Mouse (Mus musculus) MEL (cell line): ENCODE data around the gene Elmsan1. TPM values are rescaled to one million over a fixed set of nuclear protein-coding genes. Genes with fewer than 3 reads are reported as not detected.

Source experiments
- DNase-seq: peaks from one replicate; pipeline ENCODE4 v3.0.0; 2011; ENCODE audit warnings: low read depth, low spot score
- H3K27ac ChIP-seq: 2 replicates; pipeline ENCODE4 v1.5.1; 2012; ENCODE audit warnings: low read depth, mild to moderate bottlenecking, control low read depth, low read length, moderate library complexity; ENCODE audit not compliant: control insufficient read depth
- H3K27me3 ChIP-seq, 2 experiments: fragments of 150-350 bp in 1 of 2; sonication (generic) in 1 of 2; 2 replicates each; pipeline ENCODE4 v1.6.1; 2012; ENCODE audit warnings: low read length in 2 of 2, mild to moderate bottlenecking in 2 of 2, improper control_type of control experiment in 1 of 2, moderate library complexity in 1 of 2; ENCODE audit not compliant: insufficient read depth in 2 of 2, control insufficient read depth in 1 of 2
- H3K36me3 ChIP-seq, 2 experiments: 2 replicates each; pipeline ENCODE4 v1.6.1; 2012 to 2014; ENCODE audit warnings: low read length in 2 of 2, improper control_type of control experiment in 1 of 2, inconsistent platforms in 1 of 2, mild to moderate bottlenecking in 1 of 2; ENCODE audit not compliant: insufficient read depth in 2 of 2, control insufficient read depth in 1 of 2
- H3K4me1 ChIP-seq, 2 experiments: fragments of 150-350 bp in 1 of 2; sonication (generic) in 1 of 2; 2 replicates each; pipeline ENCODE4 v1.6.1; 2012; ENCODE audit warnings: low read length in 2 of 2, improper control_type of control experiment in 1 of 2, mild to moderate bottlenecking in 1 of 2; ENCODE audit not compliant: insufficient read depth in 2 of 2, control insufficient read depth in 1 of 2
- H3K4me3 ChIP-seq, 2 experiments: fragments of 150-350 bp in 1 of 2; sonication (generic) in 1 of 2; 2 replicates each; pipeline ENCODE4 v1.5.1; 2012; ENCODE audit warnings: low read depth in 2 of 2, low read length in 2 of 2, mild to moderate bottlenecking in 2 of 2, moderate library complexity in 2 of 2, control low read depth in 1 of 2, improper control_type of control experiment in 1 of 2; ENCODE audit not compliant: control insufficient read depth in 1 of 2, insufficient read depth in 1 of 2
- H3K79me2 ChIP-seq: 2 replicates; pipeline ENCODE4 v1.6.1; 2012; ENCODE audit warnings: mild to moderate bottlenecking, low read length, moderate library complexity; ENCODE audit not compliant: control insufficient read depth, poor library complexity, insufficient read depth
- H3K9ac ChIP-seq: 2 replicates; pipeline ENCODE4 v1.6.1; 2012; ENCODE audit warnings: low read depth, mild to moderate bottlenecking, control low read depth, low read length, moderate library complexity; ENCODE audit not compliant: control insufficient read depth, poor library complexity, severe bottlenecking
- H3K9me3 ChIP-seq: fragments of 150-350 bp; sonication (generic); replicated peaks from 2 replicates; pipeline ENCODE4 v1.6.1; 2012; ENCODE audit warnings: mild to moderate bottlenecking, low read length, improper control_type of control experiment, moderate library complexity; ENCODE audit not compliant: insufficient read depth
- BHLHE40 ChIP-seq: IDR thresholded peaks from 2 replicates; pipeline ENCODE4 v1.6.1; 2012; ENCODE audit warnings: low read depth, mild to moderate bottlenecking, inconsistent platforms, low read length, improper control_type of control experiment, borderline replicate concordance
- CTCF ChIP-seq, 3 experiments: IDR thresholded peaks in 2 of 3; conservative IDR thresholded peaks in 1 of 3; 2 replicates each; pipeline ENCODE4 v1.5.1; 2011 to 2012; ENCODE audit warnings: low read length in 3 of 3, low read depth in 2 of 3, mild to moderate bottlenecking in 2 of 3, improper control_type of control experiment in 1 of 3, inconsistent platforms in 1 of 3, mixed read lengths in 1 of 3, moderate library complexity in 1 of 3; ENCODE audit not compliant: control insufficient read depth in 1 of 3, insufficient read depth in 1 of 3, poor library complexity in 1 of 3, severe bottlenecking in 1 of 3
- EP300 ChIP-seq, 2 experiments: IDR thresholded peaks; 2 replicates each; pipeline ENCODE4 v1.6.1; 2011; ENCODE audit warnings: improper control_type of control experiment in 2 of 2, low read length in 2 of 2, low read depth in 1 of 2, mild to moderate bottlenecking in 1 of 2
- ETS1 ChIP-seq: IDR thresholded peaks from 2 replicates; pipeline ENCODE4 v1.6.1; 2012; ENCODE audit warnings: low read depth, mild to moderate bottlenecking, inconsistent platforms, low read length, improper control_type of control experiment, moderate library complexity
- GABPA ChIP-seq: IDR thresholded peaks from 2 replicates; pipeline ENCODE4 v1.6.1; 2012; ENCODE audit warnings: low read depth, mild to moderate bottlenecking, inconsistent platforms, low read length, improper control_type of control experiment, moderate library complexity
- GATA1 ChIP-seq: IDR thresholded peaks from 2 replicates; pipeline ENCODE4 v1.6.1; 2011; ENCODE audit warnings: low read depth, low read length, improper control_type of control experiment
- JUND ChIP-seq: IDR thresholded peaks from 2 replicates; pipeline ENCODE4 v1.6.1; 2011; ENCODE audit warnings: low read depth, mild to moderate bottlenecking, improper control_type of control experiment, low read length
- KAT2A ChIP-seq: conservative IDR thresholded peaks from 2 replicates; pipeline ENCODE4 v1.6.1; 2012; ENCODE audit warnings: low read depth, low read length, improper control_type of control experiment, inconsistent platforms
- MAFK ChIP-seq: IDR thresholded peaks from 2 replicates; pipeline ENCODE4 v1.6.1; 2011; ENCODE audit warnings: low read depth, mild to moderate bottlenecking, low read length, improper control_type of control experiment, borderline replicate concordance
- MAX ChIP-seq: IDR thresholded peaks from 2 replicates; pipeline ENCODE4 v1.6.1; 2011; ENCODE audit warnings: low read length, improper control_type of control experiment
- MAZ ChIP-seq: IDR thresholded peaks from 2 replicates; pipeline ENCODE4 v1.6.1; 2012; ENCODE audit warnings: low read depth, mild to moderate bottlenecking, inconsistent platforms, low read length, improper control_type of control experiment
- MEF2A ChIP-seq: IDR thresholded peaks from 2 replicates; pipeline ENCODE4 v1.6.1; 2014; ENCODE audit warnings: low read depth, mild to moderate bottlenecking, inconsistent platforms, low read length, improper control_type of control experiment; ENCODE audit not compliant: poor library complexity, insufficient replicate concordance, severe bottlenecking; ENCODE audit errors: extremely low read depth
- MXI1 ChIP-seq: IDR thresholded peaks from 2 replicates; pipeline ENCODE4 v1.6.1; 2011; ENCODE audit warnings: mild to moderate bottlenecking, low read depth, low read length, improper control_type of control experiment
- MYB ChIP-seq: IDR thresholded peaks from 2 replicates; pipeline ENCODE4 v1.6.1; 2011; ENCODE audit warnings: mild to moderate bottlenecking, low read depth, low read length, improper control_type of control experiment
- NELFE ChIP-seq: IDR thresholded peaks from 2 replicates; pipeline ENCODE4 v1.6.1; 2011; ENCODE audit warnings: low read depth, low read length, improper control_type of control experiment
- POLR2A ChIP-seq, 2 experiments: IDR thresholded peaks; 2 replicates each; pipeline ENCODE4 v1.6.1; 2011 to 2012; ENCODE audit warnings: low read length in 2 of 2, mild to moderate bottlenecking in 2 of 2, control low read depth in 1 of 2, improper control_type of control experiment in 1 of 2, low read depth in 1 of 2, moderate library complexity in 1 of 2; ENCODE audit not compliant: control insufficient read depth in 1 of 2, insufficient read depth in 1 of 2, poor library complexity in 1 of 2
- POLR2AphosphoS5 ChIP-seq: IDR thresholded peaks from 2 replicates; pipeline ENCODE4 v1.6.1; 2012; ENCODE audit warnings: low read depth, borderline replicate concordance, mild to moderate bottlenecking, inconsistent platforms, low read length, moderate library complexity, mixed read lengths
- RAD21 ChIP-seq: IDR thresholded peaks from 2 replicates; pipeline ENCODE4 v1.6.1; 2011; ENCODE audit warnings: mild to moderate bottlenecking, low read depth, low read length, improper control_type of control experiment
- SIN3A ChIP-seq: IDR thresholded peaks from 2 replicates; pipeline ENCODE4 v1.6.1; 2012; ENCODE audit warnings: low read length, improper control_type of control experiment, inconsistent platforms
- SMC3 ChIP-seq: IDR thresholded peaks from 2 replicates; pipeline ENCODE4 v1.6.1; 2011; ENCODE audit warnings: low read depth, low read length, improper control_type of control experiment
- TAL1 ChIP-seq: IDR thresholded peaks from 2 replicates; pipeline ENCODE4 v1.6.1; 2012; ENCODE audit warnings: mild to moderate bottlenecking, inconsistent platforms, low read length, moderate library complexity, mixed read lengths
- UBTF ChIP-seq: IDR thresholded peaks from 2 replicates; pipeline ENCODE4 v1.6.1; 2012; ENCODE audit warnings: low read depth, mild to moderate bottlenecking, inconsistent platforms, low read length, improper control_type of control experiment, moderate library complexity, borderline replicate concordance; ENCODE audit not compliant: insufficient read depth
- ZKSCAN1 ChIP-seq: IDR thresholded peaks from 2 replicates; pipeline ENCODE4 v1.6.1; 2012; ENCODE audit warnings: low read depth, mild to moderate bottlenecking, inconsistent platforms, low read length, improper control_type of control experiment, moderate library complexity
- ZNF384 ChIP-seq: IDR thresholded peaks from 2 replicates; pipeline ENCODE4 v1.6.1; 2012; ENCODE audit warnings: low read depth, mild to moderate bottlenecking, inconsistent platforms, low read length, improper control_type of control experiment
- polyA plus RNA-seq, 2 experiments: library from polyadenylated mRNA; stranded (reverse) in 1 of 2; unstranded in 1 of 2; fragments of >175 nt in 1 of 2; fragments of >200 nt in 1 of 2; gene quantifications; 2 replicates each; pipeline versions ENCODE4 v1.2.1 to v1.2.4; 2012; ENCODE audit warnings: low replicate concordance in 2 of 2, low read depth in 1 of 2; ENCODE audit not compliant: insufficient read length in 2 of 2, insufficient read depth in 1 of 2, missing spikeins in 1 of 2
- total RNA-seq: library from RNA; depleted of rRNA; stranded (reverse); fragments of 300-350 nt; gene quantifications from 2 replicates; pipeline ENCODE4 v1.2.3, GENCODE M21; 2012

The Elmsan1 gene
- total and polyA plus RNA-seq, 3 experiments = 7.7 to 25.3 TPM; not detected in 1

GRCm38 (mm10) chr12:84187752-84188601 is 30.7 kb downstream of the Elmsan1 start:
- H3K9ac ChIP-seq = no peak overlapping the region
- no peaks in the 10 kb centered on the region for H3K9me3 ChIP-seq
- no peak overlapping the region for H3K4me3 ChIP-seq
- peak; percentile 61 for DNase-seq
- peaks cover 6 to 24% of the 10 kb centered on the region in 2 experiments for H3K4me1 ChIP-seq
- peaks cover 96% of the 10 kb centered on the region for H3K79me2 ChIP-seq
- peak in 1 of 2 experiments; percentile 17; a peak in 1 of 4 replicates for TF ChIP-seq EP300 (IDR thresholded peaks at IDR 0.05; ENCODE audit: low read depth in 1 of 2, low read length in 2 of 2)
- TF ChIP-seq MXI1 = peak; percentile 38; the same call in 1 of the 2 replicates
- no peak for TF ChIP-seq SIN3A
- TF ChIP-seq ETS1 = peak; percentile 25; the same call in 1 of the 2 replicates
- no peak overlapping the region for H3K27ac ChIP-seq
- H3K27me3 ChIP-seq = no peaks in the 10 kb centered on the region
- H3K36me3 ChIP-seq = peaks cover 5 to 14% of the 10 kb centered on the region in 2 experiments

- Histone ChIP-seq H3K27ac (no peak overlapping the region), H3K4me1 (peaks cover 6 to 29% of the 10 kb centered on the region in 2 experiments), H3K9me3 (no peaks in the 10 kb centered on the region), H3K4me3 (no peak overlapping the region), H3K79me2 (peaks cover 93% of the 10 kb centered on the region), H3K27me3 (no peaks in the 10 kb centered on the region), H3K36me3 (peaks cover 9 to 16% of the 10 kb centered on the region in 2 experiments), H3K9ac (no peak overlapping the region)
- DNase-seq = no peak
- TF ChIP-seq POLR2AphosphoS5 (no peak), JUND (no peak), MAX (no peak), GATA1 (no peak), RAD21 (no peak), POLR2A (IDR thresholded peaks at IDR 0.05; ENCODE audit: control insufficient read depth in 1 of 2, insufficient read depth in 1 of 2, low read depth in 1 of 2, low read length in 2 of 2, poor library complexity in 1 of 2) (no peak)
Measured at GRCm38 (mm10) chr12:84186950-84187349, 31.7 kb downstream of the Elmsan1 start.

- Histone ChIP-seq H3K4me3 (no peak overlapping the region), H3K9me3 (no peaks in the 10 kb centered on the region), H3K79me2 (peaks cover 93% of the 10 kb centered on the region), H3K27ac (no peak overlapping the region), H3K4me1 (peaks cover 8 to 33% of the 10 kb centered on the region in 2 experiments), H3K36me3 (peaks cover 9 to 17% of the 10 kb centered on the region in 2 experiments), H3K9ac (no peak overlapping the region), H3K27me3 (no peaks in the 10 kb centered on the region)
- no peak for DNase-seq
- TF ChIP-seq SMC3 (no peak), KAT2A (no peak), MEF2A (no peak), MYB (no peak), GABPA (no peak), BHLHE40 (no peak), UBTF (no peak), GATA1 (no peak), TAL1 (no peak), MAX (no peak), ZNF384 (no peak), ETS1 (no peak), CTCF (IDR thresholded peaks at IDR 0.05 in 2 of 3, conservative IDR thresholded peaks at IDR 0.05 in 1 of 3; ENCODE audit: control insufficient read depth in 1 of 3, insufficient read depth in 1 of 3, low read depth in 2 of 3, low read length in 3 of 3, poor library complexity in 1 of 3, severe bottlenecking in 1 of 3) (no peak), ZKSCAN1 (no peak), NELFE (no peak), MAZ (no peak), MAFK (no peak), JUND (no peak)
Measured at GRCm38 (mm10) chr12:84186536-84186935, 32.1 kb downstream of the Elmsan1 start.
